In the genomic region with DNA sequence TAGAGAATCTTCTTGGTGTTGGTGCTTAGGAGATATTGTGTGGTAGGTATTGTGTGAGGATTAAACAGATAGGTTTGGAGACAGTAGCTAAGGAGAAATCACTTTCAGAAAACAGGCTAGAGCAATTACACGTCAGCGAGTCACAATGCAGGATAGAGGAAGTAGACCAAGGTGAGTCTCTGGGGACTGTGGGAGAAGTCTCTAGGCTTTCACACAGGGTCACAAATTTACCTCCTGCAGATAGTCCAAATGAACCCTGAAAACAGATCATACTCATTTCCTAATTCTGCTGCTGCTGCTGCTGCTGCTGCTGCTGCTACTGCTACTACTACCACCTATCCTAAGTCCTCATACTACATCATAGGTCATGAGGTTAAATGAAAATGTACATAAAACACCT, we compare ENCODE assay signal across 19 mouse cellular contexts.
"Had no signal": no experiment of that assay in that cellular context is flagged by ENCODE, and none has a peak within 500 bp of the region (broad histone marks: within the 10 kb centered on the region; RNA-seq: fewer than 3 reads in every experiment).

No protein-coding gene starts in this region.

- H3K27me3 ChIP-seq: limb, embryonic 12.5 days; limb, embryonic 15.5 days; midbrain, embryonic 12.5 days; midbrain, embryonic 15.5 days; neural tube, embryonic 12.5 days; neural tube, embryonic 15.5 days had no signal

- H3K4me3 ChIP-seq: layer of hippocampus, adult 2 months; left cerebral cortex, adult 2 months; limb, embryonic 12.5 days; limb, embryonic 15.5 days; midbrain, embryonic 12.5 days; midbrain, embryonic 15.5 days; neural tube, embryonic 12.5 days; neural tube, embryonic 15.5 days had no signal

- H3K4me1 ChIP-seq: limb, embryonic 15.5 days had no signal

- DNase-seq: kidney, adult 2 months; kidney, postnatal 25 days; layer of hippocampus, adult 9-11 months; liver, postnatal 0 days; lung, embryonic 14.5 days; thymus, adult 2 months; thymus, postnatal 14 days; thymus, postnatal 4 days had no signal

- H3K27ac ChIP-seq: layer of hippocampus, adult 2 months; left cerebral cortex, adult 2 months; limb, embryonic 12.5 days; limb, embryonic 15.5 days; liver, embryonic 14.5 days; macrophage; midbrain, embryonic 12.5 days; midbrain, embryonic 15.5 days; neural tube, embryonic 12.5 days; neural tube, embryonic 15.5 days; stomach, postnatal 0 days had no signal
